Mouse (Mus musculus) heart, embryonic 10.5 days (tissue): ENCODE measurements around the gene Smoc1. TPM values are rescaled to one million over a fixed set of nuclear protein-coding genes. Genes with fewer than 3 reads are reported as not detected.

Source experiments
- DNase-seq: peaks from one replicate; pipeline ENCODE4 v3.0.0-alpha.2; 2017; ENCODE audit warnings: low spot score
- H3K27ac ChIP-seq: fragments of 300-500 bp; sonication (generic); 2 replicates; pipeline ENCODE4 v1.5.1; 2016; ENCODE audit warnings: mild to moderate bottlenecking
- H3K27me3 ChIP-seq: fragments of 300-500 bp; sonication (generic); 2 replicates; pipeline ENCODE4 v1.6.1; 2016; ENCODE audit warnings: mild to moderate bottlenecking; ENCODE audit not compliant: poor library complexity, insufficient read depth, severe bottlenecking
- H3K36me3 ChIP-seq: fragments of 300-500 bp; sonication (generic); 2 replicates; pipeline ENCODE4 v1.6.1; 2016; ENCODE audit warnings: mild to moderate bottlenecking, moderate library complexity
- H3K4me1 ChIP-seq: fragments of 300-500 bp; sonication (generic); 2 replicates; pipeline ENCODE4 v1.6.1; 2016; ENCODE audit warnings: mild to moderate bottlenecking
- H3K4me3 ChIP-seq: fragments of 300-500 bp; sonication (generic); 2 replicates; pipeline ENCODE4 v1.5.1; 2016; ENCODE audit warnings: mild to moderate bottlenecking, moderate library complexity
- H3K9me3 ChIP-seq: fragments of 300-500 bp; sonication (generic); 2 replicates; pipeline ENCODE4 v1.6.1; 2016; ENCODE audit warnings: mild to moderate bottlenecking, moderate library complexity
- WGBS: fragments of 180-500 bp; shearing (Covaris S2); methylation state at CpG from one replicate; pipeline ENCODE4 v1.1.7; 2016; 5-methylcytosine and 5-hydroxymethylcytosine counted together
- polyA plus RNA-seq: library from polyadenylated mRNA; unstranded; fragments of >200 nt; fragmentation: Nextera tagmentation; extraction: Ambion mirVana; gene quantifications from 2 replicates; pipeline ENCODE4 v1.2.1, GENCODE M21; 2016

Gene Smoc1
- polyA plus RNA-seq, 1 experiment from 2014 or later, result 6.2 TPM

GRCm38 (mm10) chr12:81173011-81173410 is 146.4 kb downstream of the Smoc1 start:
- no peaks in the 10 kb centered on the region for H3K9me3 ChIP-seq
- H3K4me3 ChIP-seq, result no peak overlapping the region
- H3K27ac ChIP-seq, result no peak overlapping the region
- H3K27me3 ChIP-seq, result peaks cover 4% of the 10 kb centered on the region; the same call in 1 of the 2 replicates
- no peak for DNase-seq
- peaks cover 3% of the 10 kb centered on the region; the same call in 1 of the 2 replicates for H3K4me1 ChIP-seq
- no peaks in the 10 kb centered on the region for H3K36me3 ChIP-seq
- WGBS, result 78% methylated on average over 3 of the region's 3 CpGs

DNA sequence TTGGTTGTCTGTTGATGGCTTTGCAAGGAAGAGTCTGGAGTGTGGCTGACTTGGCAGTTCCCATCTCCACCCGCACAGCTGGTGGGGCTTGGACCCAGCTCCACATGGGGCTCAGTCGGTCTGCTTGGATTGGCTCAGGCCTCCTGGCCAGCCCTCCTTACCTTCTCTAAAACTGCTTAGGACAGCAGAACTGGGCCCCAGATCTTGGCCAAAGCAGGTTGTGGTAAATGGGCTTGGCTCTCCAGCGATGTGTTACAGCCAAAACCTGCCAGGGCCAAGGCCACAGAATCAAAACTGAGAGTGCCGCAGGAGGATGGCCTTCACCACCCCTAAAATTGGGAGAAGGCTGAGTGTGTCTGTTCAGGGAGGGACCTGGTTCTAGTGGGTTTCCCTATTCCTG is 147.3 kb downstream of the Smoc1 start:
- 0 out of 2 replicates have a peak, but pooled peaks cover 3% of the 10 kb centered on the region for H3K4me1 ChIP-seq
- no peak overlapping the region for H3K4me3 ChIP-seq
- WGBS, result 85% methylated on average over 4 of the region's 4 CpGs
- peaks cover 4% of the 10 kb centered on the region; the same call in 1 of the 2 replicates for H3K27me3 ChIP-seq
- H3K36me3 ChIP-seq, result no peaks in the 10 kb centered on the region
- no peaks in the 10 kb centered on the region for H3K9me3 ChIP-seq
- no peak for DNase-seq
- no peak overlapping the region for H3K27ac ChIP-seq

DNA sequence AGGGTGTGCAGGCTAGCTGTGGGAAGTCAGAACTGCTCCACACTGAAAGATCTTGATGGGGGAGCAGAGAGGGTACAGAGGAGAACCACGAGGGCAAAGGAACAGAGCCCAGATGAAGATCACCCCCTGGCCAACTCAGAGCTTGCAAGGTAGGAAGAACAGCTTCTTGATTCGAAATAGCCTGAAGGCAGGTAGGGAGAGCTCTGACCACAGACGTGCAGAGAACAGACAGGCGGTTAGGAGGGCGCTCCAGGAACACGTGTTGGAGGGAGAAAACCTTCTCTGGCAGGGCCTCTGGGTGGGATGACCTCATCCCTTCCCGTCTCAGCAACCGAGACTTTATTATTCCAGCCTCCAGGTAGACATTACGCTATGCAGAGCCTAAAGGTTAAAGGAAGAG is 148.6 kb downstream of the Smoc1 start:
- 48% methylated on average over 9 of the region's 9 CpGs for WGBS
- Histone ChIP-seq H3K27me3 (peaks cover 4% of the 10 kb centered on the region; the same call in 1 of the 2 replicates), H3K27ac (no peak overlapping the region), H3K36me3 (no peaks in the 10 kb centered on the region), H3K9me3 (no peaks in the 10 kb centered on the region), H3K4me1 (0 out of 2 replicates have a peak, but pooled peaks cover 3% of the 10 kb centered on the region), H3K4me3 (no peak overlapping the region)
- DNase-seq, result no peak

- no peaks in the 10 kb centered on the region for H3K4me1 ChIP-seq
- 59% methylated on average over 3 of the region's 3 CpGs for WGBS
- DNase-seq, result no peak
- no peaks in the 10 kb centered on the region for H3K36me3 ChIP-seq
- H3K9me3 ChIP-seq, result no peaks in the 10 kb centered on the region
- H3K27me3 ChIP-seq, result no peaks in the 10 kb centered on the region
- no peak overlapping the region for H3K27ac ChIP-seq
- H3K4me3 ChIP-seq, result no peak overlapping the region
These were observed 155.5 kb downstream of the Smoc1 start for GRCm38 (mm10) chr12:81182073-81182472.

DNA sequence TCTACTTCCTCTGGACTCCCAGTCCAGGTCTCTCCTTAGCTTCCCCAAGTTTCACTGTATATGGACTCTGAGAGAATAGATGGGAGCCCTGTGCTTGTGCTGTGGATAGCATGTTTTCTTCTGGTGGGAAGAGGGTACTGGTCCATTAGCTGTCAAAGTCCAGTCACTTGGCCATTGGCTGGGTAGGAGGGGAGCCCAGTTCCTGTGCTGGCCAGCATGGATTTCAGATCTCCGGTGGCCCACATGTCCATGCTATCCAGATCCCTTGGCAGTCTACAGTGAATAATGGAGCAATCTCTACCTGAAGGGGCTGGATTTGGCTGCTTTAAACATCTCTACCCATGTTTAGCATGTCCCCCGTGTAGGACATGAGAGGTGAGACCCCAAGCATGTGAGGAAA is 158.4 kb downstream of the Smoc1 start:
- H3K4me1 ChIP-seq, result no peaks in the 10 kb centered on the region
- no peak overlapping the region for H3K27ac ChIP-seq
- H3K9me3 ChIP-seq, result no peaks in the 10 kb centered on the region
- H3K36me3 ChIP-seq, result no peaks in the 10 kb centered on the region
- H3K27me3 ChIP-seq, result no peaks in the 10 kb centered on the region
- DNase-seq, result no peak
- WGBS, result 80% methylated on average over 2 of the region's 2 CpGs
- H3K4me3 ChIP-seq, result no peak overlapping the region

GRCm38 (mm10) chr12:81186081-81186480 is 159.5 kb downstream of the Smoc1 start:
- no peak for DNase-seq
- Histone ChIP-seq H3K27ac (no peak overlapping the region), H3K36me3 (no peaks in the 10 kb centered on the region), H3K4me3 (no peak overlapping the region), H3K9me3 (no peaks in the 10 kb centered on the region), H3K4me1 (no peaks in the 10 kb centered on the region), H3K27me3 (no peaks in the 10 kb centered on the region)
- 87% methylated on average over 4 of the region's 4 CpGs for WGBS

GRCm38 (mm10) chr12:81186668-81187067 is 160.1 kb downstream of the Smoc1 start:
- no peaks in the 10 kb centered on the region for H3K9me3 ChIP-seq
- H3K4me1 ChIP-seq, result no peaks in the 10 kb centered on the region
- no peaks in the 10 kb centered on the region for H3K27me3 ChIP-seq
- H3K4me3 ChIP-seq, result no peak overlapping the region
- 81% methylated on average over 3 of the region's 3 CpGs for WGBS
- DNase-seq, result no peak
- H3K36me3 ChIP-seq, result no peaks in the 10 kb centered on the region
- no peak overlapping the region for H3K27ac ChIP-seq

DNA sequence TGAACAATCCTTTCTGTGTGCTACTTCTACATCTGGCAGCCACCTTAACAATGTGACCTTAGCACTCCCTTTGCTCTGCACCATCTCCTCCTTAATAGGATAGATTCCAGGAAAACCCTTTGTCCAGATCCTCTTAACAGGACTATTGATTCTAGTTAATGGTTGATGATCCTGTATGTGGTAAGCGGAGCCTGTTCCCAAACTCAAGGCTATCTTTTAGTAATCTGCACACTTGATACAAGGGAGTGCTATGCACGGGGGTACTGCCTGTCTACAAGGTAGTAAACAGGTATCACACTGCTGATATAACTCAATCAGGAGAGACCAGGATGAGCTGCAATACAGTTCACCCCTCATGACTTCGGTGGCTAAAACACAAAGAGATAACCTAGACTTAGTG is 161.8 kb downstream of the Smoc1 start:
- no peak for DNase-seq
- Histone ChIP-seq H3K9me3 (no peaks in the 10 kb centered on the region), H3K27ac (no peak overlapping the region), H3K4me1 (no peaks in the 10 kb centered on the region), H3K36me3 (no peaks in the 10 kb centered on the region), H3K27me3 (no peaks in the 10 kb centered on the region), H3K4me3 (no peak overlapping the region)
- 64% methylated on average over 3 of the region's 3 CpGs for WGBS

- H3K36me3 ChIP-seq, result no peaks in the 10 kb centered on the region
- DNase-seq, result no peak
- H3K27ac ChIP-seq, result no peak overlapping the region
- H3K27me3 ChIP-seq, result no peaks in the 10 kb centered on the region
- H3K4me1 ChIP-seq, result no peaks in the 10 kb centered on the region
- H3K4me3 ChIP-seq, result no peak overlapping the region
- WGBS, result 85% methylated on average over 4 of the region's 4 CpGs
- H3K9me3 ChIP-seq, result no peaks in the 10 kb centered on the region
These were observed 162.4 kb downstream of the Smoc1 start for GRCm38 (mm10) chr12:81188996-81189395.

DNA sequence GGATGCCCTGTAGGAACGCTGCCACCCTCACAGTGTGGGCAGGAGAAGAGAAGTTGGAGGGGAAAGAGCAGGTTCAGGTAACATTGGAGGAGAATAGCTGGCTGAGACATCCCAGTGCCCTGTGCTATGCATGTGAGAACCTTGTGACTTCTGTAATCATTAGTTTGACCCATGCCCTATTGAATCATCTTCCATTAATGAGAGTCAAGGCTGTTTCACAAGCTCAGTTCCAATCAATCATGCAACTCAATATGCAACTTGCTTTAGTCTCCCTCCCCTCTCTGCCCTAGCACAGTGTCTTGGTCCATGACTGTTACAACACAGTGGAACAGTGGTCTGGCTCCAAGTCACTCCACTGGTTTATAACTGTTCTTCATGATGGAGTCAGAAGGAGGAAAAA is 163.0 kb downstream of the Smoc1 start:
- Histone ChIP-seq H3K4me1 (no peaks in the 10 kb centered on the region), H3K27me3 (no peaks in the 10 kb centered on the region), H3K27ac (no peak overlapping the region), H3K4me3 (no peak overlapping the region), H3K36me3 (no peaks in the 10 kb centered on the region), H3K9me3 (no peaks in the 10 kb centered on the region)
- WGBS, result 78% methylated on average over 1 of the region's 1 CpGs
- no peak for DNase-seq

GRCm38 (mm10) chr12:81193968-81194367 is 167.4 kb downstream of the Smoc1 start:
- WGBS, result 73% methylated on average over 2 of the region's 2 CpGs
- DNase-seq, result no peak
- Histone ChIP-seq H3K27me3 (no peaks in the 10 kb centered on the region), H3K4me1 (no peaks in the 10 kb centered on the region), H3K36me3 (no peaks in the 10 kb centered on the region), H3K27ac (no peak overlapping the region), H3K4me3 (no peak overlapping the region), H3K9me3 (no peaks in the 10 kb centered on the region)

GRCm38 (mm10) chr12:81197468-81198075 is 171.0 kb downstream of the Smoc1 start:
- Histone ChIP-seq H3K4me1 (no peaks in the 10 kb centered on the region), H3K9me3 (no peaks in the 10 kb centered on the region), H3K27ac (no peak overlapping the region), H3K36me3 (no peaks in the 10 kb centered on the region), H3K4me3 (no peak overlapping the region), H3K27me3 (no peaks in the 10 kb centered on the region)
- no peak for DNase-seq
- 63% methylated on average over 5 of the region's 5 CpGs for WGBS

GRCm38 (mm10) chr12:81199280-81199955 is 172.8 kb downstream of the Smoc1 start:
- DNase-seq, result peak; percentile 86
- Histone ChIP-seq H3K27me3 (no peaks in the 10 kb centered on the region), H3K36me3 (no peaks in the 10 kb centered on the region), H3K4me1 (no peaks in the 10 kb centered on the region), H3K27ac (no peak overlapping the region), H3K9me3 (no peaks in the 10 kb centered on the region), H3K4me3 (no peak overlapping the region)
- 34% methylated on average over 23 of the region's 23 CpGs for WGBS
